Mouse (Mus musculus): ENCODE data around the gene Cacna1e. TPM values are rescaled to one million over a fixed set of nuclear protein-coding genes. Genes with fewer than 3 reads are reported as not detected.

Gene Cacna1e
- polyA plus RNA-seq (2012; ENCODE audit: low replicate concordance): 7.3 and 19.9 TPM in 2 replicates

DNA sequence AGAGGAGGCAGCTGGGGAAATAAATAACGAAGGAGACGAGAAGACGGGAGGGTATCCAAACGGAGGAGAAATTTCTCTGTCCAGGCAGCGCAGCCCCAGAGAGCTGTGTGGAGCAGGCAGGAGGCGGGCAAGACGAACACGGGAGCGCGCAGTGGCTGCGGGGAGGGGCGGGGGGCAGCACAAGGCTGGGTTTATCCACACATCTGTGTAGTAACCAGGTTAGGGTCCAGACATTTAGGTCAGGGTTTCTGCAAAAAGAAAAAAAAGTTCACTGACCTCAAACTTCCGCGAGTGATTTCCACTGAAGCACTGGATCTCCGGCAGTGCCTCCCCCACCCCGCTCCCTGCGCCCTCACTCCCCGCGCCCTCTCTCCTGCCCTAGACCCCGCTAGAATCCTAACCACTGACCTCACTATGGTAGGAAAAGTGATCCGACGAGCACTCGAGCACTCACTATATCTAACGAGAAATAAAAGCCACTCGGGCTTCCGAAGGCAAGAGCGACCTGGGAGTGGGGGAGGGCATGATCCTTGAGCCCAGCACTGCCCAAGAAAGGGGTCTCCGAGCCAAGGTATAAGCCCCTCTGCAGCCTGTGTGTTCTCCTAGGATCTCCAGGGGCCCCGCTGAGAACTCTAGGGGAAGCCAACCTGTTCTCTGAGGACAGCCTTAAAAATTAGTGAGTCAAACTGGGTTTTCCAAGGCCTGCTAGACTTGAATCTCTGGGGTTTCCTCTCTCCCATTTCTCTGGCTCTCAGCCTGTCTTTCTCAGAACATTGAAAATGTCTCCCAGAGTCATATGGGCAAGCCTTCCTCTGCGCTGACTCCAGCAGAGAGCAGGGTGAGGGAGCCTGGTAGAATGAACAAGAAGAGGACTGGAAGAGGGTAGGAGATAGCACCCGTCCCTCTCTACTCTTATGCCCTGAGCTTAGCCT lies at the start of gene Cacna1e:
Cacna1e (minus strand) TSS at position 227 of the 932 bp plus-strand sequence.

Other genes starting within 250 kb of the Cacna1e start
- gene Ier5, start 215.1 kb upstream of the Cacna1e start, polyA plus RNA-seq (2012; ENCODE audit: low replicate concordance): 88.4 and 278 TPM in 2 replicates